Mouse (Mus musculus) R1 (cell line): ENCODE data around the gene Arhgef26.

Experiments
- DNase-seq: peaks from one replicate; pipeline ENCODE4 v3.0.0-alpha.2; 2018; ENCODE audit warnings: low read depth, low spot score

Arhgef26 gene

GRCm38 (mm10) chr3:62449871-62450496 lies 111.8 kb downstream of the Arhgef26 start:
- DNase-seq = no peak

- DNase-seq = peak; percentile 82
Observed at GRCm38 (mm10) chr3:62452961-62453360, 114.8 kb downstream of the Arhgef26 start.

- no peak for DNase-seq
Observed at GRCm38 (mm10) chr3:62454096-62454495, 116.0 kb downstream of the Arhgef26 start.

- DNase-seq = no peak
Observed at GRCm38 (mm10) chr3:62455854-62456253, 117.7 kb downstream of the Arhgef26 start.

GRCm38 (mm10) chr3:62458284-62459013 lies 120.3 kb downstream of the Arhgef26 start:
- DNase-seq = peak; percentile 57

GRCm38 (mm10) chr3:62459483-62459882 lies 121.3 kb downstream of the Arhgef26 start:
- no peak for DNase-seq

- no peak for DNase-seq
Observed at GRCm38 (mm10) chr3:62464276-62464675, 126.1 kb downstream of the Arhgef26 start.

GRCm38 (mm10) chr3:62470179-62470578 lies 132.0 kb downstream of the Arhgef26 start:
- DNase-seq = no peak

- DNase-seq = no peak
Observed at GRCm38 (mm10) chr3:62484340-62484739, 146.2 kb downstream of the Arhgef26 start.

GRCm38 (mm10) chr3:62492568-62492967 lies 154.4 kb downstream of the Arhgef26 start:
- DNase-seq = no peak

- DNase-seq = no peak
Observed at GRCm38 (mm10) chr3:62499327-62499726, 161.2 kb downstream of the Arhgef26 start.

- DNase-seq = no peak
Observed at GRCm38 (mm10) chr3:62505166-62505900, 167.2 kb downstream of the Arhgef26 start.

- peak; percentile 95 for DNase-seq
Observed at GRCm38 (mm10) chr3:62506488-62507205, 168.5 kb downstream of the Arhgef26 start, which contains the start of gene Dhx36. Dhx36 (minus strand) TSS chr3:62507004.

GRCm38 (mm10) chr3:62507206-62507647 lies 169.1 kb downstream of the Arhgef26 start:
- no peak for DNase-seq
